Mouse (Mus musculus) CH12.LX (cell line): ENCODE results near the gene Tex9. TPM values are rescaled to one million over a fixed set of nuclear protein-coding genes. Genes with fewer than 3 reads are reported as not detected.

ENCODE experiments used
- DNase-seq: peaks from one replicate; pipeline ENCODE4 v3.0.0-alpha.2; 2013; ENCODE audit errors: extremely low read depth
- H3K27ac ChIP-seq: 2 replicates; pipeline ENCODE4 v1.5.1; 2012; ENCODE audit warnings: low read depth, mild to moderate bottlenecking, control low read depth, moderate library complexity; ENCODE audit not compliant: insufficient read depth
- H3K27me3 ChIP-seq: replicated peaks from 2 replicates; pipeline ENCODE3; 2012; ENCODE audit warnings: inconsistent platforms
- H3K36me3 ChIP-seq, 2 experiments: replicated peaks in 1 of 2; 2 replicates each; pipeline versions ENCODE3 to v1.6.1; 2012; ENCODE audit warnings: inconsistent platforms in 1 of 2, low read length in 1 of 2, mild to moderate bottlenecking in 1 of 2, mixed read lengths in 1 of 2, moderate library complexity in 1 of 2; ENCODE audit not compliant: control insufficient read depth in 1 of 2, insufficient read depth in 1 of 2
- H3K4me1 ChIP-seq, 2 experiments: 2 replicates each; pipeline ENCODE4 v1.6.1; 2012; ENCODE audit warnings: inconsistent platforms in 1 of 2, moderate library complexity in 1 of 2; ENCODE audit not compliant: insufficient read depth in 2 of 2, control insufficient read depth in 1 of 2
- H3K4me2 ChIP-seq: 2 replicates; pipeline ENCODE4 v1.6.1; 2012; ENCODE audit warnings: low read depth, mild to moderate bottlenecking, control low read depth; ENCODE audit not compliant: poor library complexity, insufficient read depth, severe bottlenecking
- H3K4me3 ChIP-seq, 3 experiments: fragments of 150-350 bp in 1 of 3; sonication (generic) in 1 of 3; replicated peaks in 1 of 3; 2 replicates each; pipeline versions ENCODE3 to v1.5.1; 2011 to 2012; ENCODE audit warnings: low read depth in 2 of 3, low read length in 2 of 3, mild to moderate bottlenecking in 2 of 3, moderate library complexity in 2 of 3, control low read depth in 1 of 3, improper control_type of control experiment in 1 of 3, inconsistent platforms in 1 of 3, mixed read lengths in 1 of 3; ENCODE audit not compliant: poor library complexity in 1 of 3
- H3K79me2 ChIP-seq: replicated peaks from 2 replicates; pipeline ENCODE4 v1.6.1; 2012; ENCODE audit warnings: mild to moderate bottlenecking, moderate library complexity; ENCODE audit not compliant: control insufficient read depth, poor library complexity, insufficient read depth, severe bottlenecking; ENCODE audit errors: extremely low read depth
- H3K9ac ChIP-seq: 2 replicates; pipeline ENCODE4 v1.6.1; 2012; ENCODE audit warnings: low read depth, mild to moderate bottlenecking, control low read depth, moderate library complexity; ENCODE audit not compliant: insufficient read depth
- H3K9me3 ChIP-seq: replicated peaks from 2 replicates; pipeline ENCODE3; 2012; ENCODE audit warnings: low read length, inconsistent platforms, mixed read lengths
- BHLHE40 ChIP-seq: IDR thresholded peaks from 2 replicates; pipeline ENCODE4 v1.6.1; 2011; ENCODE audit warnings: mild to moderate bottlenecking, low read depth, low read length, improper control_type of control experiment
- CHD2 ChIP-seq: IDR thresholded peaks from 2 replicates; pipeline ENCODE4 v1.6.1; 2011; ENCODE audit warnings: low read length, improper control_type of control experiment
- CTCF ChIP-seq, 2 experiments: IDR thresholded peaks in 1 of 2; conservative IDR thresholded peaks in 1 of 2; 2 replicates each; pipeline ENCODE4 v1.5.1; 2011 to 2012; ENCODE audit warnings: low read depth in 2 of 2, low read length in 2 of 2, improper control_type of control experiment in 1 of 2, inconsistent platforms in 1 of 2, mild to moderate bottlenecking in 1 of 2, moderate library complexity in 1 of 2
- E2F4 ChIP-seq: IDR thresholded peaks from 2 replicates; pipeline ENCODE4 v1.6.1; 2011; ENCODE audit warnings: low read depth, low read length, improper control_type of control experiment; ENCODE audit not compliant: insufficient replicate concordance
- ETS1 ChIP-seq: conservative IDR thresholded peaks from 2 replicates; pipeline ENCODE4 v1.6.1; 2012; ENCODE audit warnings: low read depth, mild to moderate bottlenecking, inconsistent platforms, low read length, improper control_type of control experiment, moderate library complexity
- IRF4 ChIP-seq: IDR thresholded peaks from 2 replicates; pipeline ENCODE4 v1.6.1; 2014; ENCODE audit warnings: low read depth, mild to moderate bottlenecking, inconsistent platforms, low read length, improper control_type of control experiment
- KAT2A ChIP-seq: IDR thresholded peaks from 2 replicates; pipeline ENCODE4 v1.6.1; 2012; ENCODE audit warnings: low read length, improper control_type of control experiment, inconsistent platforms; ENCODE audit not compliant: insufficient replicate concordance
- MAFK ChIP-seq: IDR thresholded peaks from 2 replicates; pipeline ENCODE4 v1.6.1; 2011; ENCODE audit warnings: low read length, improper control_type of control experiment; ENCODE audit not compliant: insufficient replicate concordance
- MAX ChIP-seq: IDR thresholded peaks from 2 replicates; pipeline ENCODE4 v1.6.1; 2011; ENCODE audit warnings: low read length, improper control_type of control experiment
- MAZ ChIP-seq: IDR thresholded peaks from 2 replicates; pipeline ENCODE4 v1.6.1; 2012; ENCODE audit warnings: low read depth, mild to moderate bottlenecking, inconsistent platforms, low read length, improper control_type of control experiment, moderate library complexity
- MEF2A ChIP-seq: IDR thresholded peaks from 2 replicates; pipeline ENCODE4 v1.6.1; 2014; ENCODE audit warnings: low read depth, mild to moderate bottlenecking, inconsistent platforms, low read length, improper control_type of control experiment, borderline replicate concordance
- MXI1 ChIP-seq: IDR thresholded peaks from 2 replicates; pipeline ENCODE4 v1.6.1; 2011; ENCODE audit warnings: mild to moderate bottlenecking, low read depth, low read length, improper control_type of control experiment
- NELFE ChIP-seq: IDR thresholded peaks from 2 replicates; pipeline ENCODE4 v1.6.1; 2011; ENCODE audit warnings: low read depth, low read length, improper control_type of control experiment
- POLR2A ChIP-seq: IDR thresholded peaks from 2 replicates; pipeline ENCODE4 v1.6.1; 2011; ENCODE audit warnings: low read depth, mild to moderate bottlenecking, improper control_type of control experiment, low read length
- POLR2AphosphoS2 ChIP-seq: IDR thresholded peaks from 2 replicates; pipeline ENCODE4 v1.6.1; 2011; ENCODE audit warnings: low read depth, low read length, improper control_type of control experiment
- SIN3A ChIP-seq: IDR thresholded peaks from 2 replicates; pipeline ENCODE4 v1.6.1; 2012; ENCODE audit warnings: low read length, improper control_type of control experiment, inconsistent platforms
- TBP ChIP-seq: conservative IDR thresholded peaks from 2 replicates; pipeline ENCODE4 v1.6.1; 2011; ENCODE audit warnings: low read depth, low read length, improper control_type of control experiment
- TCF12 ChIP-seq: IDR thresholded peaks from 2 replicates; pipeline ENCODE4 v1.6.1; 2014; ENCODE audit warnings: low read depth, mild to moderate bottlenecking, inconsistent platforms, low read length, improper control_type of control experiment
- UBTF ChIP-seq: IDR thresholded peaks from 2 replicates; pipeline ENCODE4 v1.6.1; 2012; ENCODE audit warnings: low read depth, mild to moderate bottlenecking, inconsistent platforms, low read length, improper control_type of control experiment, moderate library complexity
- USF2 ChIP-seq: conservative IDR thresholded peaks from 2 replicates; pipeline ENCODE4 v1.6.1; 2011; ENCODE audit warnings: low read depth, low read length, improper control_type of control experiment
- ZKSCAN1 ChIP-seq: IDR thresholded peaks from 2 replicates; pipeline ENCODE4 v1.6.1; 2012; ENCODE audit warnings: low read depth, inconsistent platforms, low read length, improper control_type of control experiment, borderline replicate concordance
- ZMIZ1 ChIP-seq: IDR thresholded peaks from 2 replicates; pipeline ENCODE4 v1.6.1; 2012; ENCODE audit warnings: low read depth, mild to moderate bottlenecking, inconsistent platforms, low read length, improper control_type of control experiment
- dilution Hi-C: fragments of 300-500 bp; cut with MboI; formaldehyde crosslinking; loops from 2 replicates; pipeline ENCODE4 v1.14.3; 2020; ENCODE audit warnings: low sequenced_read_pairs; ENCODE audit not compliant: extremely low pct_unique_long_range_greater_than_20kb, extremely low pct_ligation_motif_present
- in situ Hi-C: fragments of 300-500 bp; cut with MboI; formaldehyde crosslinking; loops from 3 replicates; pipeline ENCODE4 v1.14.3; 2019; ENCODE audit warnings: low sequenced_read_pairs, low pct_ligation_motif_present, low pct_unique_long_range_greater_than_20kb, mixed read lengths
- polyA plus RNA-seq: library from polyadenylated mRNA; unstranded; fragments of >175 nt; gene quantifications from 2 replicates; pipeline ENCODE4 v1.2.1, GENCODE M21; 2012; ENCODE audit warnings: low read depth; ENCODE audit not compliant: insufficient read length
- total RNA-seq, 2 experiments: library from RNA; depleted of rRNA; stranded (reverse); fragments of 300-350 nt in 1 of 2; fragments of >200 nt in 1 of 2; gene quantifications; 2 replicates each; pipeline ENCODE4 v1.2.3; 2012 to 2014

Tex9 gene
- total and polyA plus RNA-seq, 3 experiments, result 12.1 to 27.4 (median 12.7) TPM

- no peaks in the 10 kb centered on the region for H3K27me3 ChIP-seq
- TF ChIP-seq MXI1 (peak; percentile 75), MAZ (0 out of 2 replicates have a peak, but pooled peaks have one; percentile 23), USF2 (no peak), MEF2A (no peak), SIN3A (peak; percentile 69), E2F4 (0 out of 2 replicates have a peak, but pooled peaks have one; percentile 14), TCF12 (peak; percentile 60), IRF4 (0 out of 2 replicates have a peak, but pooled peaks have one; percentile 8), ZKSCAN1 (no peak), POLR2AphosphoS2 (0 out of 2 replicates have a peak, but pooled peaks have one; percentile 42), CHD2 (peak; percentile 97), NELFE (peak; percentile 79; the same call in 1 of the 2 replicates), MAFK (no peak), ETS1 (0 out of 2 replicates have a peak, but pooled peaks have one; percentile 12), ZMIZ1 (peak; percentile 74), MAX (peak; percentile 58; the same call in 1 of the 2 replicates), KAT2A (no peak), TBP (peak; percentile 61; the same call in 1 of the 2 replicates), POLR2A (peak; percentile 89)
- TF ChIP-seq, all 38 proteins: peak for 14
- in situ Hi-C loops, result loop anchor here (5.0 kb wide), 1 partner anchor 36 kb away; no protein-coding TSS in a partner anchor
These were observed 336 bp downstream of the Tex9 start for GRCm38 (mm10) chr9:72491559-72492193.

GRCm38 (mm10) chr9:72489131-72489530, 2.9 kb downstream of the Tex9 start:
- no peak overlapping the region for H3K27ac ChIP-seq
- no peak overlapping the region for H3K4me3 ChIP-seq
- dilution Hi-C loops (no loop called here), in situ Hi-C loops (no loop called here)
- no peaks in the 10 kb centered on the region for H3K9me3 ChIP-seq
- H3K27me3 ChIP-seq, result no peaks in the 10 kb centered on the region
- H3K9ac ChIP-seq, result 0 out of 2 replicates have a peak overlapping the region, but pooled peaks have one; percentile 4
- DNase-seq, result peak; percentile 34
- peaks cover 7 to 39% of the 10 kb centered on the region in 2 experiments for H3K4me1 ChIP-seq
- peaks cover 11 to 32% of the 10 kb centered on the region in 2 experiments for H3K36me3 ChIP-seq
- H3K4me2 ChIP-seq, result no peak overlapping the region; the same call in 1 of the 2 replicates
- TF ChIP-seq CHD2 (0 out of 2 replicates have a peak, but pooled peaks have one; percentile 27), UBTF (no peak), CTCF (conservative IDR thresholded peaks at IDR 0.05 in 1 of 2, IDR thresholded peaks at IDR 0.05 in 1 of 2; ENCODE audit: low read depth in 2 of 2, low read length in 2 of 2) (peak in 1 of 2 experiments; percentile 27; a peak in 1 of 4 replicates), BHLHE40 (peak; percentile 54; the same call in 1 of the 2 replicates)
- H3K79me2 ChIP-seq, result peaks cover 8% of the 10 kb centered on the region

More at GRCm38 (mm10) chr9:72491559-72492193, 336 bp downstream of the Tex9 start:
- DNase-seq, result peak; percentile 93
- Histone ChIP-seq H3K9ac (peak overlapping the region; percentile 89), H3K79me2 (peaks cover 8% of the 10 kb centered on the region), H3K4me3 (peak overlapping the region; percentile 66 to 83 (median 82)), H3K4me2 (peak overlapping the region; percentile 99), H3K9me3 (no peaks in the 10 kb centered on the region), H3K4me1 (peaks cover 10 to 46% of the 10 kb centered on the region in 2 experiments), H3K36me3 (peaks cover 4 to 13% of the 10 kb centered on the region in 2 experiments), H3K27ac (peak overlapping the region; percentile 95)
- dilution Hi-C loops, result no loop called here
